Mouse (Mus musculus): Measurements from ENCODE around the gene Cyth3. TPM values are rescaled to one million over a fixed set of nuclear protein-coding genes. Genes with fewer than 3 reads are reported as not detected.

Cyth3 gene
- 10 to 100 TPM; 11.4 to 41.0 (median 34.9) TPM for polyA plus RNA-seq (2017; shearing (Covaris generic))

- ATAC-seq: peak; percentile 87
These were observed at the start of gene Cyth3 for GRCm38 (mm10) chr5:143621893-143622622. Gene Cyth3, plus strand, starts transcription at chr5:143622447.

- ATAC-seq: no peak
These were observed 49.2 kb upstream of the Cyth3 start for GRCm38 (mm10) chr5:143573067-143573466.

- ATAC-seq: no peak
These were observed 47.7 kb upstream of the Cyth3 start for GRCm38 (mm10) chr5:143574261-143575178.

GRCm38 (mm10) chr5:143579537-143580203 is 42.6 kb upstream of the Cyth3 start:
- ATAC-seq: no peak

GRCm38 (mm10) chr5:143580982-143581381 is 41.3 kb upstream of the Cyth3 start:
- ATAC-seq: no peak

- ATAC-seq: no peak
These were observed 40.4 kb upstream of the Cyth3 start for GRCm38 (mm10) chr5:143581874-143582273.

- ATAC-seq: no peak
These were observed 39.2 kb upstream of the Cyth3 start for GRCm38 (mm10) chr5:143583081-143583480.

- ATAC-seq: no peak
These were observed 37.3 kb upstream of the Cyth3 start for GRCm38 (mm10) chr5:143584982-143585381.

- ATAC-seq: no peak
These were observed 35.9 kb upstream of the Cyth3 start for GRCm38 (mm10) chr5:143586386-143586785.

- no peak for ATAC-seq
These were observed 33.1 kb upstream of the Cyth3 start for GRCm38 (mm10) chr5:143589108-143589507.

- ATAC-seq: no peak
These were observed 29.3 kb upstream of the Cyth3 start for GRCm38 (mm10) chr5:143592926-143593325.

- no peak for ATAC-seq
These were observed 28.6 kb upstream of the Cyth3 start for GRCm38 (mm10) chr5:143593563-143594146.

- ATAC-seq: no peak
These were observed 27.8 kb upstream of the Cyth3 start for GRCm38 (mm10) chr5:143594291-143595065.

GRCm38 (mm10) chr5:143602051-143602450 is 20.2 kb upstream of the Cyth3 start:
- no peak for ATAC-seq

- no peak for ATAC-seq
These were observed 18.0 kb upstream of the Cyth3 start for GRCm38 (mm10) chr5:143604157-143604774.

GRCm38 (mm10) chr5:143606756-143607155 is 15.5 kb upstream of the Cyth3 start:
- no peak for ATAC-seq

GRCm38 (mm10) chr5:143608175-143608574 is 14.1 kb upstream of the Cyth3 start:
- ATAC-seq: no peak

GRCm38 (mm10) chr5:143611954-143612353 is 10.3 kb upstream of the Cyth3 start:
- no peak for ATAC-seq

- ATAC-seq: no peak
These were observed 9.0 kb upstream of the Cyth3 start for GRCm38 (mm10) chr5:143613265-143613664.

GRCm38 (mm10) chr5:143614519-143614918 is 7.7 kb upstream of the Cyth3 start:
- ATAC-seq: no peak

- no peak for ATAC-seq
These were observed 6.9 kb upstream of the Cyth3 start for GRCm38 (mm10) chr5:143615353-143615752.

Measured in inflammation-experienced regulatory T-cells, adult 6 months (primary cell).